Mouse (Mus musculus): Measurements from ENCODE around the gene Tff2. TPM values are rescaled to one million over a fixed set of nuclear protein-coding genes. Genes with fewer than 3 reads are reported as not detected.
A peak's percentile ranks its signal among the peaks of the same experiment; 100 is the strongest.

Tff2 gene
- total RNA-seq, 2 experiments from 2014 or later, result not detected

- no peak for DNase-seq (ENCODE audit: low spot score)
These were observed 7.3 kb downstream of the Tff2 start for GRCm38 (mm10) chr17:31136821-31137220.

DNA sequence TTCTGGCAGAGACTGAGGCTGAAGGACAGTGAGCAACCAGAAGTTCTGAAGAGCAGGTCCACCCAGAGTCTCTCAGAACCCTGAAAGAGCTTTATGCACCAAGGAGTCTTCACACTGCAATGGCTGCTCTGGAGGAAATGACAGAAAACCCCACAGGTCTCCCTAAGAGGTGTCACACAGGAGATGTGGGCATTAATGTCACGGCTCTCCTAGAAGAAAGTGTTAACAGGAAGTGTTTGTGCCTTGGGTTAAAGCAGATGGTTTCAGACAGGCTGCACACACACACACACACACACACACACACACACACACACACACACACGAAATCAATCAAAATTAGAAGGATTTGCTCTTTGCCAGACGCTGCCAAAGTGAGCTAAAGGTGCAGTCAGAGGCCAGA, 7.8 kb downstream of the Tff2 start:
- no peak for DNase-seq (ENCODE audit: low spot score)

- DNase-seq (ENCODE audit: low spot score), result no peak
These were observed 9.2 kb downstream of the Tff2 start for GRCm38 (mm10) chr17:31134913-31135312.

GRCm38 (mm10) chr17:31133776-31134175, 10.3 kb downstream of the Tff2 start:
- DNase-seq (ENCODE audit: low spot score), result no peak

- DNase-seq (ENCODE audit: low spot score), result no peak
These were observed 12.7 kb downstream of the Tff2 start for GRCm38 (mm10) chr17:31131269-31131821.

GRCm38 (mm10) chr17:31129452-31129851, 14.6 kb downstream of the Tff2 start, which contains the start of gene Tff3:
Gene Tff3 (minus strand): TSS chr17:31129646.
- no peak for DNase-seq (ENCODE audit: low spot score)

DNA sequence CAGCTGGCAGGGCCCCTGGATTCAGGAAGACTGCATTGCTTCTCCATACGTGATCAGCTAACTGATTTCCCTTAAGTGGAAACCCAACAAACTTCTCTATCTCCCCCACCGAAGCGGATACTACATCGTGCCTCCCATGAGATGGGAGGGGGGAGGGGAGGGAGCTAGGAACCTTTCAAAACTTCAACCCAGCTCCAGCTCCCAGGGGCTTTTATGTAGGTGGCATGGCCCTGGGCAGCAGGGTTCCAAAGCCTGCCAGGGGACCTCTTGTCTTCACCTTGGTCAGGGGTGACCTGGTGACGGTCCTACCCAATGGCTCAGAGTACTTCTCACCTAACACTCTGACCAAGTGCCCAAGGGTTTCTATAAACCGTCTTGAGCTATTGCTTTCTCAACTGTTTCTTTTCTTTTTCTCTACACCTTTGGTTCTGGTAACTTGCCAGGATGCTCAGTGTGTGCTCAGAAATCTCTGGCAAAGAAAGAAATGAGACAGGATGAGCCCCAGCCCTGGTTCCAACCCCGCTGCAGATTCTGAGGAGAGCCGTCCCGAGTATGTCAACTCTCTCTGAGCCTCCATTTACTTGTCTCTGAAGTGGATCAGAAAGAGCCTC, 15.3 kb downstream of the Tff2 start:
- DNase-seq (ENCODE audit: low spot score), result no peak

DNA sequence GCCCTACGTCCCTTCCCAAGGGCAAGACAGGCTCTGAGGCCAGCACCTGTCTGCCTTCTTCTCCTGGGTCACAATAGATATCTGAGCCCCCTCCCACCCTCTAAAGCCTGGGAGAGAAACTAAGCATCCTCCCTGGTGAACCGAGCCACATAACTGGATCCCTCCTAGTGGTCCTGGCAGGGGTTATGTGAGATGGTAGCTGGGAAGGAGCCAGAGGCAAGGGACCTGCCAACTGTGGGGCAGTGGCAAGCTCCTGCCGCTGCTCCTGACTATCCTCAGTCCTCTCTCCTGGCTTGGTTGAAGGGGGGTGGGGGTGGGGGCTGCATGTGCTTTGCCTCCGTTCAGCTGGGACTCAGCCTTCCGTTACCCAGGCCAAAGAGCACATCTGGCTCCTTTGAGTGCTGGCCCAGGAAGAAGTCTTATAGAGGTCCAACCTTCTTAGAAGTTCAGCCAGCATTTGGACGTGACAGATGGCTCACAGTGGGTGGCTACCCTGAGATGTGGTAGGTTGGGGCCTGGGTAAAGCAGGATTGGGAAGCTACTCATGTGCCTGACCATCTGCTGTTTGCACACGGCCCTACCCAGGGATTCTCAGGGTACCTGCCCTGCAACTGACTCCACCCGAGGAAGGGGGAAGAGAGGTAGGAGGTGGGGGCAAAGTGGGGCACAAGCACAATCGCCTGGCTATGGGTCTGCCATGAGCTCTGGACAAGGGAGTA, 18.4 kb downstream of the Tff2 start:
- no peak for DNase-seq (ENCODE audit: low spot score)

DNA sequence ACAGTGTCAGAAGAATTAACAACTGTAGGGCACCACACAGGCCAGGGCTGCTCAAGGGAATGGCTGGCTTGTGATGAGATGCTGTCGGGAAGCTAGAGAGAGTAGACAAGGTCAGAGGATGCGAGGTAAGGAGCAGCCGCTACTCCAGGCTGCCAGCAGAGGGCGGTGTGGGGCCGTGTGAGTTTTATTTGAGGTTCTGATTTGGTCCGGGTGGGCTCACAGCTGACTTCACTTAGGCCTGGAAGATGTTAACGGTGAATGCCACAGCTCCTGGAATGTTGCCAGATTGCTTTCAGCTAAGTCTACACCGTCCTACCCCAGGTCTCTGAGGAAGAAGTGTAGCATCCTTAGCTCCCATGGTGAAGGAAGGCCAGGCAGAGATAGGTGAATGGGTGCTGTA, 22.1 kb downstream of the Tff2 start:
- DNase-seq (ENCODE audit: low spot score), result peak; percentile 7

DNA sequence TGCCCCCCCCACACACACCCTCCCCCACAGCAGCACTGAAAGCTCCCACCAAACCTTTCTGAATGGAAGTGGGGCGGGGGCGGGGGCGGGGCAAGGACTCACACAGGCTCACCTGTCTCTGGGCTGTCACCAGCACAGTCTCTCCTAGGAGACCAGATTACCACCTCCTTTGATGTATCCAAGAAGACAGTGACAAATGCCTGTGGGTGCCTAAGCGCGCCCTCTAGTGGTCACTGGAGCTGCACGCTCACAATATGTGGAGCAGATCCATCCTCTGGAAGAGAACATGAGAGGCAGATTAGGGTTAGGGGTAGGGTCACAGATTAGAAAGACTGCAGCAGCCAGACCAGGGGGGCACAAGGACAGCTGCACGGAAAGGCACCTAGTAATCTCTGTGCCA, 24.7 kb downstream of the Tff2 start:
- peak; percentile 71 for DNase-seq (ENCODE audit: low spot score)

DNA sequence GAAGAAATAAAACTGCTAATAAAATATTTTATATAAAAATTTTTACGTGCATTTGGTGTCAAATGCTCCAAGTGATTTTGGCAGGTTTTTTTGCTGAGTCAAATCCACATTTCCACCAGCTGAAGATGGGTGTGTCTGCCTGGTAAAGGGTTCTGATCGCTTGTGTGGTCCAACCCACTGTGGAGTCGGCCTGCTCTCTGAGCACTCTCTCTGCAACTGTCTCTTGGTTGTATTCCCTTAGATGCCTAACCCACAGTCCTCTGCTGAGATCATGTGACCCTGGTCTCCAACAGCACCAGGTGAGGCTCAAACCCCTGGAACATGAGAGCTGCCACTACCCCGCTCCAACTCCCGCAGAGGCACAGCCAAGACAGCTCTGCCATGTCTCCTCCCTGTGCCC, 26.1 kb downstream of the Tff2 start:
- DNase-seq (ENCODE audit: low spot score), result no peak

GRCm38 (mm10) chr17:31116063-31116462, 28.0 kb downstream of the Tff2 start:
- DNase-seq (ENCODE audit: low spot score), result no peak

- DNase-seq (ENCODE audit: low spot score), result no peak
These were observed 30.8 kb downstream of the Tff2 start for GRCm38 (mm10) chr17:31113191-31113856.

DNA sequence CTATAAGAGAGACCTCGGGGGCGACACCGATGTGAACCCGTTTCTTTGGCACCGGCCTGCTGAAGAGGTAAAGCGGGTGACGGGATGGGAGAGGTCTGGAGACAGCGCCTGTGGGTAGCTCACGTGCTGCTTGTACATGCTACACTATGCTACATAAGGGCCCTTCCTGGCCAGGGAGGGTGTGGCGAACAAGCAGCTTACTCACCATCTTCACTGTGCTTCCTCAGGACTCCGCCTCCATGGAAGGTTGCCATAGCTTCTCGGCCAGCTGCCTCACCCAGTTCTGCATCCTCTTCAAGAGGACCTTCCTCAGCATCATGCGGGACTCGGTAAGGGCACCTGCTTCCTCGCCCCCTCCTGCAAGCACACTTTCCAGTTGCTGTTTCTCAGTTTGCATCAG, 35.7 kb downstream of the Tff2 start:
- DNase-seq (ENCODE audit: low spot score), result no peak

- DNase-seq (ENCODE audit: low spot score), result no peak
These were observed 40.3 kb downstream of the Tff2 start for GRCm38 (mm10) chr17:31103823-31104222.

DNA sequence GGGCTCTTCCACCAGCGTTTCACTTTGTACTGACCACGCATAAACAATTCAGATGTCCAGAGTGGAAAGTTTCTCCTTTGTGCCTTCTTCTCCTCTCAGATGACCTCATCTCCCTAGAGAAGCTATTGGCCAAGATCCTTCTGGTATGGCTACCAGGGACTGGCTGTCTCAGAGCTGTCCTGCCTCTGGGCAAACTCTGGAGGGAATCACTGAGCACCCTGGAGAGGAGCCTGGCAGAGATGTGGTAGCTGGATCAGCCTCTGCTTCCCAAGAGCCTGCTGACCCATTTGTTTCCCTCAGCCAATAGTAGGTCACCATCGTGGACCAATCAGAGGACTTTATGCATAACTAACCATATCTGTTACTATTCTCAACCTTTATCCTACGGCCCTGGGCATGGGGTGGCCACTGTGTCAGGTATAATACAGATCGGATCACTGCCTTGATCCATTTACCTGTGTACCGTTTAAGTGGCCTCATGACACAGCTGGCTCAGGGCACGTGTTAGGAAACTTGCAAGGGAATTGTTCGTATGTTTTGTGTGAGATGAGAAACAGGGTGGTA, 41.0 kb downstream of the Tff2 start:
- peak; percentile 14 for DNase-seq (ENCODE audit: low spot score)

DNA sequence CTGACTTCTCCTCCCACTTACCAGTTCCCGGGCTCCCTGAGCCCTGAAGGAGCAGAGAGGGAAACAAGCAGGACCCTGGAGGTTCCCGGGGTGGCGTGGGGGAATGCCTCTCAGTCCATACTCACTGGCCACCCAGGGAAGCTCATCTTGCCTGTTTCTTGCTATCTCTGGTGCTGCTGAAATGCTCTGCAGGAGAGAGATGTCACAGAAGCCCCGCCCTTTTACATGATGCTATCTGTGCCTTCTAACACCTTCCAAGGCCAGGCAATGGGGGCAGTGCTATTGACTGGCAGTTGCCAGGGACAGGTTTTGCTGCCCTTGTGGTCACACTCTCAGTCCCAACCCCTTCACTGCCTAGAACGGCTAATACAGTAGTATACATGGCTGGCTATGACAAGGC, 45.3 kb downstream of the Tff2 start:
- no peak for DNase-seq (ENCODE audit: low spot score)

- DNase-seq (ENCODE audit: low spot score), result no peak
These were observed 47.2 kb downstream of the Tff2 start for GRCm38 (mm10) chr17:31096893-31097292.

DNA sequence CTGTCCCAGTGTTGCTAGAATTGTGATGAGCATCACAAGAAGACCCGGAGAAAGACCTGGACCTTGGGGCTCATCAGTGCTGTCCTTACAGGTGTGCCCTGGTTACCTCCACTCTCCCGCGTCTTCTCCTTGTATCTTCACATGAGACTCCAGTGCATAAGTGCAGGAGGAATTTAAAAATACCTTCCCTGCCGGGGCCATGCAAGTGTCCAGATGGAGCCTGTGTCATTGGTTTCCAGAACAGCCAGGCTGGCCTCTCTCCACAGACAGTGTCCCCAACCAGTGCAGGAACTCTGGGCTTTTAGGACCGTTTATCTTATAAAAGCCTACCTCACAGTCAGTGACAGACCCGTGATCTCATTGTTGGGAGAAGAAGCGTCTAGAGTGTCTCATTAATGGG, 48.5 kb downstream of the Tff2 start:
- DNase-seq (ENCODE audit: low spot score), result no peak

GRCm38 (mm10) chr17:31094781-31095180, 49.3 kb downstream of the Tff2 start:
- DNase-seq (ENCODE audit: low spot score), result no peak
